Mouse (Mus musculus): Measurements from ENCODE around the gene Elmo1.

DNA sequence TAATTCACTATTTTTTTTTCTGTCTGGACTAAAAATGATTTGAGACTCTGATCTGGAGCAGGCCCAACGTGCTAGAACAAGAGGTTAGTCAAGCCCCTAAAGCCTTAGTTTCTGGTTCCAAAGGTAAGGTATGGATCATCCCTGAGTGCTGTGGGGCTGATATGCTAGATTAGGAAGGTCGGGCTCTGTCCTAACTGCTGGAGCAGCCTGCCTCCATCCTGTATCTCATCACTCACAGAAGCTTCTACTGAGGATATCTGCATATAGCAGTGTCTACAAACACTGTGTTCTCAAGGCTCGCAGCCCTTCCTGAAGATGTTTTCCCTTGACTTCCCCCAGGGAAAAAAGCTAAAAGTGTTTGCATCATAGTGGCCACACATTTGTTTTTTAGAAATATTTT lies 496.1 kb downstream of the Elmo1 start:
- TF ChIP-seq CTCF (IDR thresholded peaks at IDR 0.05; ENCODE audit: low read depth, low read length) (no peak), POLR2A (IDR thresholded peaks at IDR 0.05; ENCODE audit: insufficient read depth, low read length) (no peak)

All from ES-Bruce4 (cell line).